ENCODE assay signal across 9 mouse cellular contexts in the genomic region with DNA sequence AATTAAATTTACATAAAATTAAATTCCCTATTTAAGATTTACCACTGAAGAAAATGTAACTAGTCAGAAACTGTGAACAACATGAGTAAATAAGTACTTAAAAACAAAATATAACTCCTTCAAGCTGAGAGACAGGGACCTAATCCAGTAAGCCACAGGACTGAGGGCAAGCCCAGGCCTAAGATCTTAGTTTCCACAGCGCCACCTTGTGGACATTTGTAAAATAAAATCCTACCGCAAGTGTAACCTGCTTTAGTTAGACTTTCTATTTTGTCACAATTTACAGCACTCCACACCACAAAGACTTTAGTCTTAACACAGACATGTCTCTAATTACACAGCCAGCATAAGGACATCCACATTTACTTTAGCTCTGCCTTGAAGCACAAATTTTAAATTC. TPM values are rescaled to one million over a fixed set of nuclear protein-coding genes. Genes with fewer than 3 reads are reported as not detected.
DNase-seq lines count a peak whose midpoint lies in the region; ATAC-seq and TF ChIP-seq lines count a peak whose summit lies in the region.
"Had no signal": no experiment of that assay in that cellular context is flagged by ENCODE, and none has a peak within 500 bp of the region (broad histone marks: within the 10 kb centered on the region; RNA-seq: fewer than 3 reads in every experiment).

No protein-coding gene starts in this region.

- no peaks in the 10 kb centered on the region for H3K27me3 ChIP-seq in heart, postnatal 0 days (ENCODE audit: control insufficient read depth, insufficient read depth, low read length)
- H3K27me3 ChIP-seq in embryonic facial prominence, embryonic 11.5 days (ENCODE audit: control insufficient read depth, insufficient read depth, low read length) = no peaks in the 10 kb centered on the region
- H3K27me3 ChIP-seq: megakaryocyte, embryonic 14.5 days had no signal

- H3K9me3 ChIP-seq in heart, postnatal 0 days (replicated peaks; ENCODE audit: control insufficient read depth, low read length) = no peaks in the 10 kb centered on the region
- no peaks in the 10 kb centered on the region for H3K9me3 ChIP-seq in embryonic facial prominence, embryonic 11.5 days (replicated peaks; ENCODE audit: control insufficient read depth, low read length)
- H3K9me3 ChIP-seq: megakaryocyte, embryonic 14.5 days had no signal

- WGBS in heart, postnatal 0 days = 5% methylated on average over 2 of the region's 2 CpGs
- WGBS in embryonic facial prominence, embryonic 11.5 days = 3% methylated on average over 2 of the region's 2 CpGs

- H3K36me3 ChIP-seq in heart, postnatal 0 days (replicated peaks; ENCODE audit: control insufficient read depth, insufficient read depth, low read length) = peaks cover 10% of the 10 kb centered on the region
- no peaks in the 10 kb centered on the region; the same call in 1 of the 2 replicates for H3K36me3 ChIP-seq in embryonic facial prominence, embryonic 11.5 days (replicated peaks; ENCODE audit: control insufficient read depth, insufficient read depth, low read depth, low read length)

- no peak for TF ChIP-seq EP300 in heart, postnatal 0 days (IDR thresholded peaks at IDR 0.05; ENCODE audit: low read depth)

- ATAC-seq in heart, postnatal 0 days (ENCODE audit: insufficient read depth, low read depth) = peak; percentile 66; the same call in 1 of the 2 replicates
- ATAC-seq in embryonic facial prominence, embryonic 11.5 days (replicated peaks; ENCODE audit: insufficient number of reproducible peaks, low FRiP score, low TSS enrichment, low read depth) = no peak
- ATAC-seq in megakaryocyte-erythroid progenitor cell, adult 5-6 weeks (replicated peaks; ENCODE audit: low FRiP score, low TSS enrichment, poor library complexity, severe bottlenecking) = peak; percentile 69

- no peak overlapping the region for H3K4me3 ChIP-seq in heart, postnatal 0 days (ENCODE audit: low read depth, low read length)
- no peak overlapping the region for H3K4me3 ChIP-seq in embryonic facial prominence, embryonic 11.5 days (ENCODE audit: low read depth, low read length)

- DNase-seq in heart, postnatal 0 days (ENCODE audit: low spot score) = peak; percentile 68
- DNase-seq in heart, postnatal 25 days (ENCODE audit: low spot score) = no peak
- peak; percentile 79 for DNase-seq in CD4-positive, CD25-positive, alpha-beta regulatory T cell, adult 2 months (ENCODE audit: low read depth, low spot score)
- peak; percentile 79 for DNase-seq in adrenal gland, postnatal 10 days
- peak; percentile 84 for DNase-seq in embryonic facial prominence, embryonic 11.5 days (ENCODE audit: low spot score)
- peak; percentile 68 for DNase-seq in kidney, postnatal 14 days
- DNase-seq in telencephalon, adult 2 months (ENCODE audit: low read depth, low spot score) = peak; percentile 47

- intact Hi-C loops in heart, postnatal 25 days (cut with DNase I) = loop anchor here (1.0 kb wide), 1 partner anchor 49 kb away; no protein-coding TSS in a partner anchor

- H3K9ac ChIP-seq in heart, postnatal 0 days (replicated peaks; ENCODE audit: low read depth, low read length) = no peak overlapping the region
- no peak overlapping the region for H3K9ac ChIP-seq in embryonic facial prominence, embryonic 11.5 days (replicated peaks; ENCODE audit: low read length)

- H3K27ac ChIP-seq in heart, postnatal 0 days (ENCODE audit: low read depth) = no peak overlapping the region
- no peak overlapping the region for H3K27ac ChIP-seq in embryonic facial prominence, embryonic 11.5 days (replicated peaks; ENCODE audit: low read depth, low read length)

- no peak overlapping the region for H3K4me2 ChIP-seq in heart, postnatal 0 days (ENCODE audit: low read depth, low read length)
- no peak overlapping the region for H3K4me2 ChIP-seq in embryonic facial prominence, embryonic 11.5 days (ENCODE audit: low read depth, low read length)

- H3K4me1 ChIP-seq in heart, postnatal 0 days (ENCODE audit: control insufficient read depth, insufficient read depth) = no peaks in the 10 kb centered on the region
- H3K4me1 ChIP-seq in embryonic facial prominence, embryonic 11.5 days (ENCODE audit: control insufficient read depth, insufficient read depth, low read length) = no peaks in the 10 kb centered on the region

- peak; percentile 69 for TF ChIP-seq CTCF in heart, postnatal 0 days (IDR thresholded peaks at IDR 0.05; ENCODE audit: low read depth)

RNA-seq across cellular contexts. Expression of a gene that starts 30.1 kb away (rescaled TPM):
- 9.7 and 17.5 TPM in 2 replicates for total RNA-seq in heart, postnatal 0 days (2014; rRNA removed; ENCODE audit: low replicate concordance)
- 6.7 and 7.3 TPM in 2 replicates for polyA plus RNA-seq in heart, postnatal 0 days (2015; fragmentation: Nextera tagmentation; extraction: Ambion mirVana)
- 10 to 100 TPM; 16.6 to 16.9 TPM for total RNA-seq in heart, postnatal 25 days (2021)
- total RNA-seq in adrenal gland, postnatal 10 days (2021) = 10 to 100 TPM; 26.2 to 27.6 TPM
- polyA plus RNA-seq in embryonic facial prominence, embryonic 11.5 days (2014; fragmentation: Nextera tagmentation; extraction: Ambion mirVana) = 15.0 and 17.6 TPM in 2 replicates
- 10.3 and 20.0 TPM in 2 replicates for total RNA-seq in megakaryocyte-erythroid progenitor cell, adult 5-6 weeks (2014; fragmentation: Nextera tagmentation)
- 17.3 and 22.1 TPM in 2 replicates for total RNA-seq in megakaryocyte-erythroid progenitor cell, adult 5-6 weeks (2017)

RNA-seq across cellular contexts. Expression of a gene that starts 43.5 kb away (rescaled TPM):
- total RNA-seq in heart, postnatal 0 days (2014; rRNA removed; ENCODE audit: low replicate concordance) = 17.4 and 23.8 TPM in 2 replicates
- 25.1 and 26.0 TPM in 2 replicates for polyA plus RNA-seq in heart, postnatal 0 days (2015; fragmentation: Nextera tagmentation; extraction: Ambion mirVana)
- total RNA-seq in heart, postnatal 25 days (2021) = 10 to 100 TPM; 26.6 to 28.3 TPM
- total RNA-seq in adrenal gland, postnatal 10 days (2021) = 10 to 100 TPM; 43.4 to 49.8 TPM
- polyA plus RNA-seq in embryonic facial prominence, embryonic 11.5 days (2014; fragmentation: Nextera tagmentation; extraction: Ambion mirVana) = 53.6 and 57.7 TPM in 2 replicates
- 36.3 and 39.8 TPM in 2 replicates for total RNA-seq in megakaryocyte-erythroid progenitor cell, adult 5-6 weeks (2014; fragmentation: Nextera tagmentation)
- 37.0 and 42.6 TPM in 2 replicates for total RNA-seq in megakaryocyte-erythroid progenitor cell, adult 5-6 weeks (2017)
